Mouse (Mus musculus) T-helper 1 cell (primary cell): ENCODE results near the gene Fam227a.

ENCODE experiments used
- in situ Hi-C: fragments of 300-600 bp; cut with MboI, MseI; formaldehyde crosslinking; loops from one replicate; pipeline ENCODE4 v1.15.1; 2025; ENCODE audit warnings: high pct_unique_total_duplicates

The Fam227a gene

DNA sequence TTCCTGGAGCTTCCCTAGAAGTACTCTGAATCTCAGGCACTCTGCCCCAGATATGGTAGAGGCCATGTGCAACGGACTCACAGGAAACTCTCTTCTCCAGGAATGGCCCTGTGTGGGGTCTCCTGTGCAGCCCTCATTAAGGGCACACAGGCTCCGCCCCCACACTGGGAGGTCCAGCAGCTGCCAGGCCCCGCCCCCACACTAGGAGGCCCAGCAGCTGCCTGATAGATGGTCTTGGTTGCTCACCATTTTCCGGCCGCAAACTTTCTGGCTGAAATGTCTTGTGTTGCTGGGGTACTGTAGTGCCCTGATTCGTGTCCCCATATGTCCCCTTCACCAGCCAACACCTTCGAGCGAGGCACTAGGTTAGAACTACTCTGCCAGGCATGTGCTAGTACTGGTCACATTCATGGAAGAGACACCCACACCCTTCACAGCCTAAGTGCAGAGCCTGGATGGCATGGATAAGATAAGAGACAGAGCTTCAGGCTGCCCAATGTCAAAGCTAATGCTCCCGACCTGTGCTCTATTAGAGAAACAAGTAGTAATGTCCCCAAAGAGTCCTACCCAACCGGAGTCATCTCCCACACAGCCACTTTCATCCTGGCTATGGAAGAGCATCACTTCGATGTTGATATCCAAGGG, 38.9 kb downstream of the Fam227a start:
- in situ Hi-C loops, result no loop called here

DNA sequence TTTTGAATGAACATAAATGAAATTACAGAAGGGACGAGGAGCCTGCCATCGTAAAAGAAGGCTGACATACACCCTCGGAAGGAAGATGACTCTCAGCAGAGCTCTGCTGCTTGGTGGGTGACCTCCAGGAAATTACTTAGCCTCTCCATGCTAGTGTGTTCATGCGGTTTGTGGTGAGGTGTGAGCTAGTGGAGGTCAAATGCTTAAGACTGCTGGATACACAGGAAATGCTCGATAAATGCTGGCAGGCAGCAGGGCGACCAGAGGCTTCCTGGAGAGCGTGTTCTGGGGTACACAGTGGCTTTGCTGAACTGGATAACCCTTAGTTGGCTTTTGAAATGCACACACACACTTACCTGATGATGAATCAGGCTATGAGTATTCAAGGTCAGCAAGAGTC, 40.3 kb downstream of the Fam227a start:
- in situ Hi-C loops, result no loop called here

DNA sequence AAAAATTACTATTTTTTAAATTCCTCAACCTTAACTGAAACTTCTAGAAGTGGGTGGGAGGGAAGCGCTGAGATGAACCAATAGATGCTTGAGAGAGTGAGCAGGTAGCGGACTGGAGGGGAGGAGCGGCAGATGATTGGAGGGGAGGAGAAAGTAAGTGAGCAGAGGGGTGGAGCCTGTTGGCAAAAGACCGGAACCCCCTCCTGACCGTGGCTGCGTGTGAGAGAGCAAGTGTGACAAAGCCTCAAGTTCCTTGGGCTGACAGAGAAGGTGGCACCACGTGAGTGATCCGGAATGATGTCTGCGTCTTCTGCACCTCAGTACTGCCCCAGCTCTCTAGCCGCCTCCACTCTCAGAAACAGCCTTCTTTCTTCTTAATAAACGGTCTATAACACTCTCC, 41.6 kb downstream of the Fam227a start:
- in situ Hi-C loops, result no loop called here

DNA sequence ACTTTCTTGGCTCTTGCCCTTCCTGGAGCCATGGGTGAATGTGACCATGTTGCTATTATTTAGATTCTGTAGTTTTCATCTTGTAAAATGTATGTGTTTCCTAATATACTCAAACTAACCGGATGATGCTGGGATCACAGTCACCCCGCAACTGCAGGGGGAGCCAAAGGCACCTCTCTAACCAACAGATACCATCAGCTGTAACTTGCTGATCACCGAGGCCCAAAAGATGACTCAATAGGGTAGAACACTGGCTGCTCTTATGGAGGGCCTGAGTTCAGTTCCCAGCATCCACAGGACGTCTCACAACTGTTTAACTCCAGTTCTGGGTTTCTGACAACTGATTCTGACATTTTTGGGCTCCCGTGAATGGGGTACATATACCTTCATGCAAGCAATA, 42.0 kb downstream of the Fam227a start:
- in situ Hi-C loops, result no loop called here

DNA sequence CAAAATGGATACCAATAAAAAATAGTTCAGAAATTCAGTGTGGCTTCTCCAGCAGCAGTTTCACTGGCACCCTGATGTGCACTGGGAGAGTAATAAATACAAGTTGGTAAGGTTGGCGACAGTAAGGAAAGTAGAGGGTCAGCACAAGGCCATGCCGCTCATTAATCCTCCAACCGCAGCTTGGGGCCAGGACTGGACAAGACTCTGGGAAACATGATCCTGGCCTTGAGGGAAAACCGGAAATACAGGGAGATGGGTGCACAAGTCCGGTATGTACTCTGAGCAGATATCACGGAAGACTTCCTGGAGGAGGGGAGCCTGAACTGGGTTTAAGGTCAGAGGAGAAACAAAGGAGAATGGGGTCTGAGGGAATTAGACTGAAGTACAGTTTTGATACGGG, 43.3 kb downstream of the Fam227a start:
- in situ Hi-C loops, result no loop called here

DNA sequence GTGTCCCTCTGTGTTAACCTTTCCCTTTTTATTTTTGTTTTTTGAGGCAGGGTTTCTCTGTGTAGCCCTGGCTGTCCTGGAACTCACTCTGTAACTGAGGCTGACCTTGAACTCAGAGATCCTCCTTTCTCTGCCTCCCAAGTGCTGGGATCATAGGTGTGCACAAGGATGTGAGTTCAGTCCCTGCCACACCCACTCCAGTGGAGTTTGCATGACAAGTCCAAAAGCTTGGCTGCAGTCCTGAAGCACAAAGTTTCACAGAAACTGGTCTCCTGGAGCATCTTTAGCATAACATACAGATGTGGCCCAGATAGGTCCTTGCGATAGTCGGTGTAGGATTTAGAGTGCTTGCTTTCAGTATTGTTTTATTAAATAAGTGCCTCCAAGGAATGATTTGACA, 49.5 kb downstream of the Fam227a start:
- in situ Hi-C loops, result loop anchor here (10.0 kb wide), 1 partner anchor 1306 kb away; no protein-coding TSS in a partner anchor

DNA sequence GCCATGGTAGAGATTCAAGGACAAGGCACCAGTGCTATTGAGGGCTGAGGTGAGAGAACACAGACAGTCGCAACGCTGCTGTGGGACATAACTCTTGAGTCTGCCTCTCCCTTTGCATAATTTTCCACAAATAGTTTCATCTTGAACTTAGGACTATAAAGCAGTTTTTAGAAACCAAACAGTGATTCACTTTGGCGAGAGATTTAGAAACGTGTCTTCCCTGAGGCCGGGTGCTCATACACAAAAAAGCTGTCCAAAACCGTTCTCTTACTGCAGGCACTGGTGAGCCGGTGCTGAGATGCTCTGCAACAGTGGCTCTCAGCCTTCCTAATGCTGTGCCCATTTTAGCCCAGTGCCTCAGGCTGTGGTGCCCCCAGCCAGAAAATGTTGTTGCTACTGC, 50.5 kb downstream of the Fam227a start:
- in situ Hi-C loops, result loop anchor here (10.0 kb wide), 1 partner anchor 1307 kb away; no protein-coding TSS in a partner anchor

DNA sequence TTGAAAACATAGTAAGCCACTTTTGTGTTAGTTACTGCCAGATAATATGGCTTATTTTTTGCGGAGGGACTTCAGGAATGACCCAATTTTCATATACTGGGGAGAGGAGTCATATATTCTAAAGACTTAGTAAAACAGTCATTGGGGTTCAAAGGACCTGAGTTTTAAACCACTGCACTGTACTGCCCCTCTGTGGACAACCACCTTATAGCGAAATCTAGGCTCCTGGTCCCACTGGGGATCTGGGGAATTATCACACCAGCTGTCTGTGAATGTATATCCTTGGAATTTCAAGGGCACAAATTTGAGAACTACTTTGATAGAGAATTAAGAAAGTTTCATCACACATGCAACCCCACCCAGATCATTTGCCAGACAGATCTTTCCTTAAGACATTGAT, 51.0 kb downstream of the Fam227a start:
- in situ Hi-C loops, result loop anchor here (10.0 kb wide), 1 partner anchor 1307 kb away; no protein-coding TSS in a partner anchor

DNA sequence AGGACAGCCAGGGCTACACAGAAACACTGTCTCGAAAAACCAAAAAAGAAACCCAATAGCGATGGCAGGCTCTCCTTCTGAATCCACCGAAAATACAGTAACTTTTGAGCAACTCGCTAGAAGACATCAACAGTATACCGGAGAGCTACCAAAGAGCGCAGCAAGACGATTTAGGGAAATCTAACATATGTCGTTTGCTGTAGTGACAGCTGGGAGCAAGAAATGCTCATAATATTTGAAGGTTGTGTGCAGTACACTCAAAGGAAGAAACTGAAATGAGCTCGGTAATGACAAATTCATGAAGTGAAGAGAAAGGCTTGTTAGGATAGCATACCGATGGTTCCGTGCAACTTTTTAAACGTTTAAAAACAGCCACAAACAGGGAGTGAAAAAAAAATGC, 52.6 kb downstream of the Fam227a start:
- in situ Hi-C loops, result loop anchor here (10.0 kb wide), 1 partner anchor 1309 kb away; no protein-coding TSS in a partner anchor

DNA sequence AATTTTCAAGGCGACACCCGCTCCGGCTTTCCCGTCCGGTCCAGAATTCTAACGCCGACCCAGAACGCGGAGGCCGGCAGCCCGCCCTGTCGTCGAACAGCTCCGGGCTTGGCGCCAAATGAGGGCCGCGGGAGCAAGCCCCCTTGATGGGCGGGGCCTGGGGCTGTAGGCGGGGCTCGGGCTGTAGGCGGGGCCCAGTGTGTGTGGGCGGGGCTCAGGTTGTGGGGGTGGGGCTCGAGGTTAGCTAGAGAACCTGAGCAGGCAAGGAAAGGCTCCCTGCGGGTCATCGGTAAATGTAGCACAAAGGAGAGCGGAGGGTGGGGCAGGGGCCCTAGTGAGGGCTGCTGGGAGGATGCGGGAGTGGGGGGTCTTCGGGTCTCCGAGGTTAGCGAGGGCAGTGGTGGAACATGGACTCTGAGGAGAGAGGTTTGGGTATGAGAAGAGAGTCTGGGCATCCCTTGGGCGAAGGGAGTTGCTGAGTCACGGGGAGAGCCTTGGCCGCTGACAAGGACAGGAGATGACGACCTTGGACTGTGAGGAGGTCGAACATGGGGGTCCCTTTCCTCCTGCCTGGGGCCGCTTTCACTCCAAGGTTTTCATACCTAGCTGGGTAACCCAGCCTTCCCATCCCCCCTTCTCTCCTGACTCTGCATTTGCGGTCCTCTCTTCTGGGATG, 53.6 kb downstream of the Fam227a start, which contains the start of gene Dmc1:
Dmc1 (minus strand) TSS at position 120 of the 676 bp plus-strand sequence.
- in situ Hi-C loops, result loop anchor here (10.0 kb wide), 1 partner anchor 1310 kb away; no protein-coding TSS in a partner anchor

DNA sequence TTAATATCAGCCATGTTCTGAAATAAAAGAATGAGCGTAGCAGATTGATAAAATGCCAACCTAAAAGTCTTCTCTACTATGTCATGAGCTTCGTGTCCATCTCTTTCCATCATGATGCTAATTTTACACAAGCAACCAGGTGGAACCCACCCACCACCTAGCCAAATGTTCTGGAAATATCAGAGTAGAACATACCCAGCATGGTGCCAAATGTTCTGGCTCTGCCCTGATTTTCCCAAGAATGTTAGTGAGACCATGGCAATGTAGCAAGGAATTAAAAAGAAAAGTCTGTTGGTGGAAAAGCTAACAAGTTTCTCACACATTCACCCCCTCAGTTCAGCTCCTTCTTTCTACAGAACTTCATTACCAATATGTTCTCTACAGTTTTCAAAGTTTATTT, 58.6 kb downstream of the Fam227a start:
- in situ Hi-C loops, result loop anchor here (10.0 kb wide), 1 partner anchor 1315 kb away; no protein-coding TSS in a partner anchor

DNA sequence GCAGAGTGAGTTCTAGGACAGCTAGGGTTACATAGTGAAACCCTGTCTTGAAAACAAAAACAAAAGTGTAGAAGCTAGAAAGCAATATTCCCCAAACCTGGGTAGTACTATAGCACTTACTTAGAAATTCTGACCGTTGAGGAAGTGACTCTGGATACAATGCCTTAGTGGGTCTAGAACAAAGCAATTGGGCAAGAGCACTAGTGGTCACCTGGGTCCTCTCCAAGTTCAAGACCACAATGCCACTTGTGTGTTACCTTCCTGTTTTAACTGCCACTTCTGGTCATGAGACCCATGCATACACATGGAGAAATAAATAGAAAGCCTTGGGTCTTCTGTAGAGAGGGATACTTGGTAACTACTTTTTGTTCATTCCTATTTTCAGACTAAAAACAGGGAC, 60.0 kb downstream of the Fam227a start:
- in situ Hi-C loops, result no loop called here

DNA sequence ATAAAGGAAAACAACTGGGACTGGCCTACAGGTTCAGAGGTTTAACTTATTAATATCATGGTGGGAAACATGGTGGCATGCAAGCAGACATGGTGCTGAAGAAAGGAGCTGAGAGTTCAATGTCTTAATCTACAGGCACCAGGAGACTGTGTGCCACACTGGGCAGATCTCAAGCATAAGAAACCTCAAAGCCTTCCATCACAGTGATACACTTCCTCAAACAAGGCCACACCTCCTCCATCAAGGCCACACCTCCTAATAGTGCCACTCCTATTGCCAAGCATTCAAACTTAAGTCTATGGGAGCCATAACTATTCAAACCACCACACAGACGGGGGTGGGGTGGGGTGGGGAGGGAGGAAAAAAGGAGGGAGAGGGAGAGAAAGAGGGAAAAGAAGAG, 77.2 kb downstream of the Fam227a start:
- in situ Hi-C loops, result no loop called here

DNA sequence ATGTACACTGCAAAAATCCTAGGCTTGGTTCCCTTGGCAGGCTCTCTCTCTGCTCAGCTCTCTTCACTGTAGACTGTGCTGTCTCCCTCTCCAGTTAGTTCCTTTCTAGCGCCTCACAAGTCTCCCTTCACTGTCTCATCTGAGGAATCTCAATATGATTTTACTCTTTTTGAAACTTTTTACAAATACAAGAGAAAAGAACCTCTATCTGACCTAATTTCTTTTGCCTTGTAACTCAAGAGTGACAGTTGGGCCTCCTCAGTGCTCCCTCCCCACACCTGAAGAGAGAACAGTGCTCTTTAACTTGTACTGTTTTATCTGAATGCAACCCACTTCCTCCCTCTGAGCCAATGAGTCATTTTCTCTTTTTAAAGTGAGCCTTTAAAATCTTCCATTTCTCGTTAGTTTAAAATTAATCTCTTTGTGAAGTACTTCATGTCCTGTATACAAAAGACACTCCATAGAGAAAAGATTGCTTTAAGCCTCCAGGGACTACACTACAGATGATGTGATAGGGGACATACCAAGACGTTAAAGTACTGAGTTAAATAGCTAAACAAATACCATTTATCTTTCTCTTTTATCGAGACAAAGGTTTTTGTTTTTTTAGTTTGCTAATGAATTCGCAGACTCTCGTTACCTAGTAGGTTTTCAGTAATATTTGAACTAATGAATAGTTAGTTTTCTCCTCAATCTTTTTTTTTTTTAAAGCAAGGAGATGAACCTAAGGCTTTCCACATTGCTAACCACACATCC, 80.9 kb downstream of the Fam227a start:
- in situ Hi-C loops, result no loop called here

DNA sequence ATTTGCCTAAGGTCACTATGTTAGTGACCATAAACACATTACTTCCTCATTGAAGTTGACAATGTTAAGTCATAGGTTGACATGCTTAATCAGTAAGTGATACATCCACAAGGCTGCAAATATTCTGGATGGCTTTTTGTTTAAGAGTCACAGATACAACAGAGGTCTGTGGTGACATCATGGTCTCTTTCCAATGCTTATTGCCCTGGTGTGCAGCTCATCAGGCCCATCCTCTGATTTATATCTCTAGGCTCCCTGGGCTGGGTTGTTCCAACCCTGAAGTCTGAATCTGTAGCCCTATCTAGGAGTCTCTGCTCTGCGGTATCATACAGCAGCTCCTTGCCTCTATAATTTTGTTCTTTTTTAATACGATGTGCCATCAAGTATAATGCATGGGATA, 81.8 kb downstream of the Fam227a start:
- in situ Hi-C loops, result no loop called here

DNA sequence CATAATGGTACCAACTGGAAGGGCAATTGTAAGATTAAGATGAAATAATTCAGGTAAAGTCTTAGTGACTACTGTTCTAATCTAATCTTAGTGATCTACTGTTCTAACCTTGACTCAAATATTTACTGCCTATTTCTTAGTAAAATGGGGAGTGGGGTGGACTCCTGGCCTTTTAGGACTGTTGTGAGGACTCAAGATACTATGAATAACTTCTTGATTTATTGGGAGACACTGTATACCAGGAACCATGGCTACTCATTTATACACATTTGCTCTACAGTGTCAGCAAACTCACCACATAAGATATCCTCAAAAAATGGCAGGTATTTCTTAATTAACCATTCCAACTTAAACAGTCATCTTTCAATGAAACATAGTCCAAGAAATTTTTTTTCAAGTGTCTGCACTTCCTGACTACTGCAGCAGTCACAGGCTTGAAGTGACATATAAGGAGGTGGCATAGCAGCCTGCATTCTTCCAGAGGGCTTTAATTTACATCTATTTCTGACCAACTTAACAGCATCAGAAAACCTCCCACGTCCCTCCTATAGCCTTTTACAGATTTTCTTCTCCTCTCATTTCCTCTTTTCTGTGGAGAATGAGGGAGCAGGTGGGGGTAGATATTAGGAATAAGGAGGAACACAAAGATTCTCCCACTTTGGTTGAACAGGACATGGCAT, 83.1 kb downstream of the Fam227a start:
- in situ Hi-C loops, result no loop called here

DNA sequence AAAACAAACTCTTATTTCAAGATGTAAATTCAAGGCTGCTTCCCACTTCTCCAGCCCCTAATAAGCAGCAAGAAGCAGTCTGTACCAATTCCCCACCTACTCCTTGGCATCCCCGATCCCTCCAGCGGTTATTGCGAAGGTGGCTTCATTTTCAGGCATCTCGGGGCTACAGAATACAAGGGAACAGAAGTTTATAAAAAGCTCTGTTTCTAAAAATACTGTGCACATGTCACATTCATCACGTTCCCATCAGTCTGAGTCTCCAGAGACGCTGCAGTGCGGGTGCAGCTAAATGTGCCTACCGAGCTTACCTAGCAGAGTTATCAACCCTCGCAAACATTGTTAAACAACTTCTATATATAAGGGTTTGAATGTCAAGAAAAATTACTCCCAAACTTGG, 96.3 kb downstream of the Fam227a start:
- in situ Hi-C loops, result no loop called here

DNA sequence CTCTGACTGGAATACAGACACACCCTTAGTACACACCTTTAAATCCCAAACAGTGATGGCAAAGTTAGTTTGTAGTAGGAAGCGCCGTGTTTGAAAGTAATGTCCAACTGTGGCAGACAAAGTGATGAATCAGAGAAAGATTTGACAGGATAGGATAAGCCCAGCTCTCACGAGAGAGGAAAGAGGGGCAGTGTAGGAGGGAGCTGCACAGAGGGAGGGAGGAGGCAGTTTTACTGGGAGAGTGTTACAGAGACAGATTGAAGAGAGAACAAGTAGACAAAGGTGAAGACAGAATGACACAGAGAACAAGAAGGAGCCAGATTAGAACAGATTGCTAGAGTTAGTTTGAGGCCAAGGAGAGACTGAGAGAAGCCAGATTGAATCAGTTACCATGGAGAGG, 99.1 kb downstream of the Fam227a start:
- in situ Hi-C loops, result no loop called here
